Mouse (Mus musculus) MEL (cell line): Measurements from ENCODE around the gene Chil1. TPM values are rescaled to one million over a fixed set of nuclear protein-coding genes. Genes with fewer than 3 reads are reported as not detected.

Source experiments
- DNase-seq: peaks from one replicate; pipeline ENCODE4 v3.0.0; 2011; ENCODE audit warnings: low read depth, low spot score
- H3K27ac ChIP-seq: 2 replicates; pipeline ENCODE4 v1.5.1; 2012; ENCODE audit warnings: low read depth, mild to moderate bottlenecking, control low read depth, low read length, moderate library complexity; ENCODE audit not compliant: control insufficient read depth
- H3K27me3 ChIP-seq, 2 experiments: fragments of 150-350 bp in 1 of 2; sonication (generic) in 1 of 2; 2 replicates each; pipeline ENCODE4 v1.6.1; 2012; ENCODE audit warnings: low read length in 2 of 2, mild to moderate bottlenecking in 2 of 2, improper control_type of control experiment in 1 of 2, moderate library complexity in 1 of 2; ENCODE audit not compliant: insufficient read depth in 2 of 2, control insufficient read depth in 1 of 2
- H3K36me3 ChIP-seq, 2 experiments: 2 replicates each; pipeline ENCODE4 v1.6.1; 2012 to 2014; ENCODE audit warnings: low read length in 2 of 2, improper control_type of control experiment in 1 of 2, inconsistent platforms in 1 of 2, mild to moderate bottlenecking in 1 of 2; ENCODE audit not compliant: insufficient read depth in 2 of 2, control insufficient read depth in 1 of 2
- H3K4me1 ChIP-seq, 2 experiments: fragments of 150-350 bp in 1 of 2; sonication (generic) in 1 of 2; 2 replicates each; pipeline ENCODE4 v1.6.1; 2012; ENCODE audit warnings: low read length in 2 of 2, improper control_type of control experiment in 1 of 2, mild to moderate bottlenecking in 1 of 2; ENCODE audit not compliant: insufficient read depth in 2 of 2, control insufficient read depth in 1 of 2
- H3K4me3 ChIP-seq, 2 experiments: fragments of 150-350 bp in 1 of 2; sonication (generic) in 1 of 2; 2 replicates each; pipeline ENCODE4 v1.5.1; 2012; ENCODE audit warnings: low read depth in 2 of 2, low read length in 2 of 2, mild to moderate bottlenecking in 2 of 2, moderate library complexity in 2 of 2, control low read depth in 1 of 2, improper control_type of control experiment in 1 of 2; ENCODE audit not compliant: control insufficient read depth in 1 of 2, insufficient read depth in 1 of 2
- H3K79me2 ChIP-seq: 2 replicates; pipeline ENCODE4 v1.6.1; 2012; ENCODE audit warnings: mild to moderate bottlenecking, low read length, moderate library complexity; ENCODE audit not compliant: control insufficient read depth, poor library complexity, insufficient read depth
- H3K9ac ChIP-seq: 2 replicates; pipeline ENCODE4 v1.6.1; 2012; ENCODE audit warnings: low read depth, mild to moderate bottlenecking, control low read depth, low read length, moderate library complexity; ENCODE audit not compliant: control insufficient read depth, poor library complexity, severe bottlenecking
- H3K9me3 ChIP-seq: fragments of 150-350 bp; sonication (generic); replicated peaks from 2 replicates; pipeline ENCODE4 v1.6.1; 2012; ENCODE audit warnings: mild to moderate bottlenecking, low read length, improper control_type of control experiment, moderate library complexity; ENCODE audit not compliant: insufficient read depth
- CHD1 ChIP-seq: IDR thresholded peaks from 2 replicates; pipeline ENCODE4 v1.6.1; 2012; ENCODE audit warnings: low read depth, mild to moderate bottlenecking, inconsistent platforms, low read length, improper control_type of control experiment
- CHD2 ChIP-seq: IDR thresholded peaks from 2 replicates; pipeline ENCODE4 v1.6.1; 2011; ENCODE audit warnings: low read length, improper control_type of control experiment
- CTCF ChIP-seq, 3 experiments: IDR thresholded peaks in 2 of 3; conservative IDR thresholded peaks in 1 of 3; 2 replicates each; pipeline ENCODE4 v1.5.1; 2011 to 2012; ENCODE audit warnings: low read length in 3 of 3, low read depth in 2 of 3, mild to moderate bottlenecking in 2 of 3, improper control_type of control experiment in 1 of 3, inconsistent platforms in 1 of 3, mixed read lengths in 1 of 3, moderate library complexity in 1 of 3; ENCODE audit not compliant: control insufficient read depth in 1 of 3, insufficient read depth in 1 of 3, poor library complexity in 1 of 3, severe bottlenecking in 1 of 3
- E2F4 ChIP-seq: IDR thresholded peaks from 2 replicates; pipeline ENCODE4 v1.6.1; 2011; ENCODE audit warnings: low read depth, low read length, improper control_type of control experiment, borderline replicate concordance
- ELF1 ChIP-seq: IDR thresholded peaks from 2 replicates; pipeline ENCODE4 v1.6.1; 2014; ENCODE audit warnings: low read depth, mild to moderate bottlenecking, inconsistent platforms, low read length, improper control_type of control experiment, moderate library complexity
- GABPA ChIP-seq: IDR thresholded peaks from 2 replicates; pipeline ENCODE4 v1.6.1; 2012; ENCODE audit warnings: low read depth, mild to moderate bottlenecking, inconsistent platforms, low read length, improper control_type of control experiment, moderate library complexity
- GATA1 ChIP-seq: IDR thresholded peaks from 2 replicates; pipeline ENCODE4 v1.6.1; 2011; ENCODE audit warnings: low read depth, low read length, improper control_type of control experiment
- HCFC1 ChIP-seq: IDR thresholded peaks from 2 replicates; pipeline ENCODE4 v1.6.1; 2012; ENCODE audit warnings: low read depth, mild to moderate bottlenecking, inconsistent platforms, low read length, improper control_type of control experiment, moderate library complexity
- JUND ChIP-seq: IDR thresholded peaks from 2 replicates; pipeline ENCODE4 v1.6.1; 2011; ENCODE audit warnings: low read depth, mild to moderate bottlenecking, improper control_type of control experiment, low read length
- KAT2A ChIP-seq: conservative IDR thresholded peaks from 2 replicates; pipeline ENCODE4 v1.6.1; 2012; ENCODE audit warnings: low read depth, low read length, improper control_type of control experiment, inconsistent platforms
- MAX ChIP-seq: IDR thresholded peaks from 2 replicates; pipeline ENCODE4 v1.6.1; 2011; ENCODE audit warnings: low read length, improper control_type of control experiment
- MAZ ChIP-seq: IDR thresholded peaks from 2 replicates; pipeline ENCODE4 v1.6.1; 2012; ENCODE audit warnings: low read depth, mild to moderate bottlenecking, inconsistent platforms, low read length, improper control_type of control experiment
- MEF2A ChIP-seq: IDR thresholded peaks from 2 replicates; pipeline ENCODE4 v1.6.1; 2014; ENCODE audit warnings: low read depth, mild to moderate bottlenecking, inconsistent platforms, low read length, improper control_type of control experiment; ENCODE audit not compliant: poor library complexity, insufficient replicate concordance, severe bottlenecking; ENCODE audit errors: extremely low read depth
- MYB ChIP-seq: IDR thresholded peaks from 2 replicates; pipeline ENCODE4 v1.6.1; 2011; ENCODE audit warnings: mild to moderate bottlenecking, low read depth, low read length, improper control_type of control experiment
- MYC ChIP-seq: IDR thresholded peaks from 2 replicates; pipeline ENCODE4 v1.6.1; 2011; ENCODE audit warnings: low read depth, mild to moderate bottlenecking, low read length, improper control_type of control experiment, moderate library complexity
- NELFE ChIP-seq: IDR thresholded peaks from 2 replicates; pipeline ENCODE4 v1.6.1; 2011; ENCODE audit warnings: low read depth, low read length, improper control_type of control experiment
- POLR2AphosphoS2 ChIP-seq: IDR thresholded peaks from 2 replicates; pipeline ENCODE4 v1.6.1; 2011; ENCODE audit warnings: low read length, improper control_type of control experiment
- RAD21 ChIP-seq: IDR thresholded peaks from 2 replicates; pipeline ENCODE4 v1.6.1; 2011; ENCODE audit warnings: mild to moderate bottlenecking, low read depth, low read length, improper control_type of control experiment
- RCOR1 ChIP-seq: IDR thresholded peaks from 2 replicates; pipeline ENCODE4 v1.6.1; 2012; ENCODE audit warnings: low read depth, mild to moderate bottlenecking, inconsistent platforms, low read length, improper control_type of control experiment
- SIN3A ChIP-seq: IDR thresholded peaks from 2 replicates; pipeline ENCODE4 v1.6.1; 2012; ENCODE audit warnings: low read length, improper control_type of control experiment, inconsistent platforms
- TAL1 ChIP-seq: IDR thresholded peaks from 2 replicates; pipeline ENCODE4 v1.6.1; 2012; ENCODE audit warnings: mild to moderate bottlenecking, inconsistent platforms, low read length, moderate library complexity, mixed read lengths
- TBP ChIP-seq: IDR thresholded peaks from 2 replicates; pipeline ENCODE4 v1.8.0; 2011; ENCODE audit warnings: low read depth, low read length, improper control_type of control experiment
- TCF12 ChIP-seq: IDR thresholded peaks from 2 replicates; pipeline ENCODE4 v1.6.1; 2014; ENCODE audit warnings: low read depth, mild to moderate bottlenecking, inconsistent platforms, low read length, improper control_type of control experiment, moderate library complexity
- UBTF ChIP-seq: IDR thresholded peaks from 2 replicates; pipeline ENCODE4 v1.6.1; 2012; ENCODE audit warnings: low read depth, mild to moderate bottlenecking, inconsistent platforms, low read length, improper control_type of control experiment, moderate library complexity, borderline replicate concordance; ENCODE audit not compliant: insufficient read depth
- USF2 ChIP-seq, 2 experiments: IDR thresholded peaks; 2 replicates each; pipeline ENCODE4 v1.6.1; 2011 to 2012; ENCODE audit warnings: improper control_type of control experiment in 2 of 2, low read length in 2 of 2, borderline replicate concordance in 1 of 2, inconsistent platforms in 1 of 2, low read depth in 1 of 2, mild to moderate bottlenecking in 1 of 2; ENCODE audit not compliant: insufficient read depth in 1 of 2
- ZC3H11A ChIP-seq: IDR thresholded peaks from 2 replicates; pipeline ENCODE4 v1.6.1; 2012; ENCODE audit warnings: low read depth, mild to moderate bottlenecking, inconsistent platforms, low read length, improper control_type of control experiment
- ZKSCAN1 ChIP-seq: IDR thresholded peaks from 2 replicates; pipeline ENCODE4 v1.6.1; 2012; ENCODE audit warnings: low read depth, mild to moderate bottlenecking, inconsistent platforms, low read length, improper control_type of control experiment, moderate library complexity
- ZMIZ1 ChIP-seq: IDR thresholded peaks from 2 replicates; pipeline ENCODE4 v1.6.1; 2012; ENCODE audit warnings: low read depth, mild to moderate bottlenecking, inconsistent platforms, low read length, improper control_type of control experiment, moderate library complexity
- polyA plus RNA-seq, 2 experiments: library from polyadenylated mRNA; stranded (reverse) in 1 of 2; unstranded in 1 of 2; fragments of >175 nt in 1 of 2; fragments of >200 nt in 1 of 2; gene quantifications; 2 replicates each; pipeline versions ENCODE4 v1.2.1 to v1.2.4; 2012; ENCODE audit warnings: low replicate concordance in 2 of 2, low read depth in 1 of 2; ENCODE audit not compliant: insufficient read length in 2 of 2, insufficient read depth in 1 of 2, missing spikeins in 1 of 2
- total RNA-seq: library from RNA; depleted of rRNA; stranded (reverse); fragments of 300-350 nt; gene quantifications from 2 replicates; pipeline ENCODE4 v1.2.3, GENCODE M21; 2012

Chil1 gene
- total and polyA plus RNA-seq, 3 experiments, result not detected

DNA sequence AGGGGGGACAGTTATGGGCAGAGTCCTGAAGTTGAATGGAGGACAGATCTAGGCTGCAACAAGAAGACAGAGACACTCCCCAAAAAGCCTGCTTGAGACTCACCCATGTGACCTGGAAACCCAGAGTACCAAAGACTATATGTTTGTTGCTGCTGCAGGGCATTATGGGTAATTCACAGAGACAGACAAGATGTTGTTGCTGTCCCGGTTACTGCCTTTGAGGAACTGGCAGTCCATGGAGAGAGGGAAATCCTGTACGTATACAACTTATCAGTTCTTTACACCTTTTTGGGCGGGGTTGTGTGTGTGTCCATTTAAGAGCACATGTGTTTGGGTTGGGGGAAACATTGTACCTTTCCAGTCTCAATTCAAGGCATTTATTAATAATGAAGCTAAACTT, 49.7 kb downstream of the Chil1 start (continued):
- no peak for TF ChIP-seq JUND

GRCm38 (mm10) chr1:134232326-134232725, 50.4 kb downstream of the Chil1 start:
- H3K27me3 ChIP-seq, result peaks cover 0 to 7% of the 10 kb centered on the region in 2 experiments; a peak in 3 of 4 replicates

DNA sequence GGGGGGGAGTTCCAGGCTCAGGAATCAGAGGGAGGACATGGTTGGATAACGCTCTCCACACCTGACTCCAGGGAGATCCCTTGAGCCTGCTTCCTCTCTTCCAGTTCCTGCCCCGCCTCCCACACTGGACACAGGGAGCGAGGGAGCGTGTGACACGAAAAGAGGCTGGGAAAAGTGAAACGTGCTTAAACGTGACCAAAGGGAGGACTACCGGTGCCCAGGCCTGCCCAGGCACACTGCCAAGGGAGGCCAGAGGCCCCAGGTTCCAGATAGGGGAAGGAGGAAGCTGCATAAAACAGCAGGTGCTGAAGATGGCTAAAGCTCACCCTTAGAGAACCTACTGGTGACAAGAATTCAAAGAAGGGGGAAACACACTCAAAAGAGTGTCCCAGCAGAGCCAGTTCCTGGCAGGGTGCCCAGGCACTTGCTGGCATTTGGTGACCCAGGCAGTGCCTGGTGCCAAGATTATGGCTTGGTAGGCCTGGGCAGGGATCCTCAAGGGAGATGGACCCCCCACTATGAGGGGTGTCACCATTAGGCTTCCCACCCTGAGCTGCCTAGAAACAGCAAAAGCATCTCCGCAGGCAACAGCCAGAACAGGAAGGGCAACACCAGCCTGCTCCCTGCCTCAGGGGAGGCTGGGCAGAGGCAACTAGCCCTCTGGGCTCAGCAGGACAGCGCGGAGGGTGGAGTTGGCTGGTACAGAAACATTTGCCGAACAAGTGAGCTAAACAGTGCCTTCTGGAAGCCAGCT, 51.0 kb downstream of the Chil1 start:
- Histone ChIP-seq H3K36me3 (peaks cover 0 to 3% of the 10 kb centered on the region in 2 experiments; a peak in 1 of 4 replicates), H3K4me1 (peaks cover 3 to 20% of the 10 kb centered on the region in 2 experiments; a peak in 3 of 4 replicates), H3K27ac (0 out of 2 replicates have a peak overlapping the region, but pooled peaks have one; percentile 24), H3K79me2 (no peaks in the 10 kb centered on the region), H3K4me3 (0 out of 4 replicates have a peak overlapping the region, but pooled peaks of 1 of the 2 experiments have one; percentile 8), H3K27me3 (peaks cover 0 to 7% of the 10 kb centered on the region in 2 experiments; a peak in 3 of 4 replicates), H3K9ac (peak overlapping the region; percentile 17; the same call in 1 of the 2 replicates), H3K9me3 (no peaks in the 10 kb centered on the region)
- DNase-seq, result peak; percentile 79
- no peak for TF ChIP-seq GABPA
- no peak for TF ChIP-seq MAZ
- no peak for TF ChIP-seq TBP
- no peak for TF ChIP-seq HCFC1
- TF ChIP-seq MYC, result no peak
- no peak for TF ChIP-seq UBTF
- no peak for TF ChIP-seq ZKSCAN1
- TF ChIP-seq ELF1, result 0 out of 2 replicates have a peak, but pooled peaks have one; percentile 23
- no peak for TF ChIP-seq RCOR1
- no peak for TF ChIP-seq POLR2AphosphoS2
- TF ChIP-seq TCF12, result peak; percentile 59
- TF ChIP-seq NELFE, result no peak
- no peak for TF ChIP-seq KAT2A
- no peak for TF ChIP-seq RAD21
- TF ChIP-seq CHD1, result no peak
- TF ChIP-seq ZMIZ1, result no peak
- no peak for TF ChIP-seq JUND
- TF ChIP-seq MYB, result no peak
- peak; percentile 39 for TF ChIP-seq TAL1
- TF ChIP-seq CHD2, result no peak
- no peak for TF ChIP-seq SIN3A
- no peak for TF ChIP-seq MEF2A
- TF ChIP-seq CTCF (IDR thresholded peaks at IDR 0.05 in 2 of 3, conservative IDR thresholded peaks at IDR 0.05 in 1 of 3; ENCODE audit: control insufficient read depth in 1 of 3, insufficient read depth in 1 of 3, low read depth in 2 of 3, low read length in 3 of 3, poor library complexity in 1 of 3, severe bottlenecking in 1 of 3), result no peak
- no peak for TF ChIP-seq ZC3H11A
- no peak for TF ChIP-seq E2F4

More at GRCm38 (mm10) chr1:134232326-134232725, 50.4 kb downstream of the Chil1 start:
- peak overlapping the region; percentile 17; the same call in 1 of the 2 replicates for H3K9ac ChIP-seq
- peak overlapping the region; percentile 11; the same call in 1 of the 2 replicates for H3K27ac ChIP-seq
- peaks cover 3 to 20% of the 10 kb centered on the region in 2 experiments; a peak in 3 of 4 replicates for H3K4me1 ChIP-seq
- peak; percentile 38 for DNase-seq
- TF ChIP-seq CTCF (IDR thresholded peaks at IDR 0.05 in 2 of 3, conservative IDR thresholded peaks at IDR 0.05 in 1 of 3; ENCODE audit: control insufficient read depth in 1 of 3, insufficient read depth in 1 of 3, low read depth in 2 of 3, low read length in 3 of 3, poor library complexity in 1 of 3, severe bottlenecking in 1 of 3) (no peak), MAX (no peak), USF2 (IDR thresholded peaks at IDR 0.05; ENCODE audit: borderline replicate concordance in 1 of 2, insufficient read depth in 1 of 2, low read depth in 1 of 2, low read length in 2 of 2) (no peak), GATA1 (no peak), TAL1 (no peak), CHD2 (no peak), POLR2AphosphoS2 (no peak)
- no peaks in the 10 kb centered on the region for H3K79me2 ChIP-seq
- H3K9me3 ChIP-seq, result no peaks in the 10 kb centered on the region
- H3K4me3 ChIP-seq, result no peak overlapping the region
- peaks cover 0 to 3% of the 10 kb centered on the region in 2 experiments; a peak in 1 of 4 replicates for H3K36me3 ChIP-seq
